Mouse (Mus musculus) Patski (cell line): ENCODE data around the gene Atm. TPM values are rescaled to one million over a fixed set of nuclear protein-coding genes. Genes with fewer than 3 reads are reported as not detected.

Experiments used
- ATAC-seq: fragments of 100-300 bp; one replicate; pipeline ENCODE4 v1.8.0; 2021
- CTCF ChIA-PET: fragments of 350-600 bp; sonication (Branson Sonifier 250); formaldehyde crosslinking; loops from one replicate; lab custom pipeline; 2022; ENCODE audit warnings: inconsistent platforms; lab: Charles Lee
- POLR2A ChIA-PET: fragments of 350-600 bp; sonication (Branson Sonifier 250); formaldehyde crosslinking; loops from one replicate; lab custom pipeline; 2022; ENCODE audit warnings: antibody characterized with exemption, inconsistent platforms; lab: Charles Lee
- DNase-seq: peaks from one replicate; pipeline ENCODE4 v3.0.0-alpha.2; 2011; ENCODE audit warnings: low read depth, low spot score
- H3K27me3 ChIP-seq: fragments of 371-371 bp; one replicate; pipeline ENCODE4 v1.5.1; 2021
- CTCF ChIP-seq: fragments of 100-300 bp; IDR thresholded peaks from one replicate; pipeline ENCODE4 v1.5.1; 2021
- in situ Hi-C: fragments of 300-500 bp; cut with MboI; formaldehyde crosslinking; loops from 3 replicates; pipeline ENCODE4 v1.11.1; 2018; ENCODE audit warnings: low pct_unique_long_range_greater_than_20kb, mixed read lengths
- polyA plus RNA-seq: library from polyadenylated mRNA; unstranded; gene quantifications from one replicate; pipeline ENCODE4 v1.2.3, GENCODE M21; 2021

Gene Atm
- polyA plus RNA-seq, 1 experiment from 2014 or later, result 16.9 TPM

DNA sequence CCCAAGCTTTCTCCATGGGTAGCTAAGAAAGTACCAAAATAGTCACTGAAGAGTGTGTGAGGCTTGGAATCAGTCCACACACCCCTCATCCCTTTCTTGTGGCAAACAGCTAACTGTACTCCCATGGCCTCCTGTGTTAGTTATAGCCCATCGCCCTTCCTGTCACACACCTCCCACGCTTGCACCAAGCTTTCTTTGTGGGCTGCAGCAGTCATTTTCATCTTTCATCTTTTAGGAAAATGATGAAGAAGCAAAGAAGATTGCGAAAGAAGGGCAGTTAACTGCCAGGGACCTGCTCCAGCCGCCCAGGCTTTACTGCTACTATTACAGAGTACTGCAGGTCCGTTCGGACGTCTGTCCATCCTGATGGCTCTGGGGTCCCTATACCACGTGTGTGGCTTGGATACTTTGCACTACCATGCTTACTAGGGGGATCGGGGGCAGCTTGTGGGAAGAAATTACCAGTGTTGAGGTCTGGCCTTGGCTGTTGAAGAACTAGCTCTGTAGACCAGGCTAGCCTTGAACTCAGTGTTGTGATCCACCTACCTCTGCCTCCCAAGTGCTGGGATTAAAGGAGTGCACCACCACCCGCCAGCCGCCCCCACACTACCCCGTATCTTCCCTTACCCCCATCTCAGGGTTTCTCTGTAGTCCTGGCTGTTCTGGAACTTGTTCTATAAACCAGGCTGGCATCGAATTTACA lies 138.7 kb downstream of the Atm start:
- ATAC-seq (no peak), DNase-seq (no peak)
- H3K27me3 ChIP-seq, result no peaks in the 10 kb centered on the region
- no peak for TF ChIP-seq CTCF
- ChIA-PET POLR2A (interaction anchor here (0.9 kb wide), 1 partner anchor 147 kb away, joined by 3 read pairs; no protein-coding TSS in a partner anchor), CTCF (interaction anchor here (1.4 to 2.0 kb wide), 5 partner anchors 10 to 145 kb away, joined by 3 to 6 read pairs (median 5); no protein-coding TSS in a partner anchor)
- in situ Hi-C loops, result no loop called here

DNA sequence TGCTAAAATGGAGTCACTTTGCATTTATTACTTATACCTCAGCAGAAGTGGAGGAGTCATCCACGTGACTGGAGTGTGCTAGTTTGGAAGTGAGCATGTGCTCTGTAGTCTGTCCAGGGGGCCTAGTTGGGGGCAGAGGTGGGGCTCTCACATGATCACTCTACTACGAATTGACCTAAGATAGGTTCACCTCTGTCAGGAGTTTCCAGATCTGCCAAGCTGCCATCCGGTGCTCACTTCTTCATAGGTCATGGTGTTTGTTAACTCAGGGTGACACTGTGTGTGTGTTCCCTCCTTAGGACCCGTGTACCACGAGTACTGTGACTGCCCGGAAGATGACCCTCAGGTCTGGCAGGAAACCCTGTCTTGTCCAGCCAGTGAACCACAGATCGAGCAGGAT lies 146.4 kb downstream of the Atm start:
- no peak for TF ChIP-seq CTCF
- ATAC-seq, result no peak
- ChIA-PET CTCF (no interaction called here), POLR2A (no interaction called here)
- H3K27me3 ChIP-seq, result no peaks in the 10 kb centered on the region
- no peak for DNase-seq
- in situ Hi-C loops, result no loop called here

Other genes starting within 250 kb of the Atm start
- gene Exph5, start 235.1 kb downstream of the Atm start, polyA plus RNA-seq, result 0.76 TPM
- 32.3 TPM for gene Kdelc2, start 152.7 kb downstream of the Atm start, polyA plus RNA-seq
- 0.13 TPM for gene 4930550C14Rik, start 134.4 kb downstream of the Atm start, polyA plus RNA-seq
- gene Npat, start 307 bp upstream of the Atm start, polyA plus RNA-seq, result 17.4 TPM
- 86.2 TPM for gene Acat1, start 73.6 kb upstream of the Atm start, polyA plus RNA-seq
- 33.8 TPM for gene Cul5, start 133.3 kb upstream of the Atm start, polyA plus RNA-seq
- not detected for gene Rab39, start 169.5 kb upstream of the Atm start, polyA plus RNA-seq
- 4.5 TPM for gene Slc35f2, start 234.8 kb upstream of the Atm start, polyA plus RNA-seq